Mouse (Mus musculus): ENCODE data around the gene Mok. TPM values are rescaled to one million over a fixed set of nuclear protein-coding genes. Genes with fewer than 3 reads are reported as not detected.

The Mok gene
- 0.51 and 0.63 TPM in 2 replicates for polyA plus RNA-seq (2016; fragmentation: Nextera tagmentation; extraction: Ambion mirVana)

- WGBS (ENCODE audit: insufficient replicate concordance), result under 1% methylated on average over 71 of the region's 71 CpGs
- ATAC-seq, result peak; percentile 40; the same call in 1 of the 2 replicates
- no peaks in the 10 kb centered on the region for H3K36me3 ChIP-seq
- no peak within 1 kb of the TSS for H3K27ac ChIP-seq
- H3K4me3 ChIP-seq, result peak within 1 kb of the TSS; percentile 74
- peak within 1 kb of the TSS; percentile 60 for H3K9ac ChIP-seq
- no peaks in the 10 kb centered on the region for H3K9me3 ChIP-seq (replicated peaks)
- H3K4me2 ChIP-seq, result peak within 1 kb of the TSS; percentile 80
- peaks cover 15% of the 10 kb centered on the region; the same call in 1 of the 2 replicates for H3K27me3 ChIP-seq (replicated peaks)
- peaks cover 37% of the 10 kb centered on the region for H3K4me1 ChIP-seq
These were observed at the start of gene Mok for GRCm38 (mm10) chr12:110840348-110841198. Gene Mok, minus strand, starts transcription at chr12:110840939.

GRCm38 (mm10) chr12:110889036-110890020, 48.6 kb upstream of the Mok start, which contains the start of the genes Cinp and Tecpr2:
Gene Cinp, minus strand, starts transcription at chr12:110889145.
Gene Tecpr2, plus strand, starts transcription at chr12:110889264.
- Histone ChIP-seq H3K27ac (peak within 1 kb of the TSS; percentile 96), H3K36me3 (peaks cover 15% of the 10 kb centered on the region), H3K4me2 (peak within 1 kb of the TSS; percentile 87), H3K27me3 (replicated peaks) (no peaks in the 10 kb centered on the region), H3K9ac (peak within 1 kb of the TSS; percentile 88), H3K9me3 (replicated peaks) (no peaks in the 10 kb centered on the region), H3K4me1 (peaks cover 76% of the 10 kb centered on the region), H3K4me3 (peak within 1 kb of the TSS; percentile 86)
- under 1% methylated on average over 69 of the region's 74 CpGs for WGBS (ENCODE audit: insufficient replicate concordance)
- peak; percentile 98 for ATAC-seq

- Histone ChIP-seq H3K4me2 (peak overlapping the region; percentile 87), H3K27ac (peak overlapping the region; percentile 70), H3K36me3 (peaks cover 22% of the 10 kb centered on the region), H3K4me3 (peak overlapping the region; percentile 86), H3K9me3 (replicated peaks) (no peaks in the 10 kb centered on the region), H3K27me3 (replicated peaks) (no peaks in the 10 kb centered on the region), H3K9ac (peak overlapping the region; percentile 88), H3K4me1 (peaks cover 69% of the 10 kb centered on the region)
- WGBS (ENCODE audit: insufficient replicate concordance), result 7% methylated on average over 25 of the region's 25 CpGs
- peak; percentile 30 for ATAC-seq
These were observed 47.9 kb upstream of the Mok start for GRCm38 (mm10) chr12:110888606-110889005.

GRCm38 (mm10) chr12:110888106-110888505, 47.4 kb upstream of the Mok start:
- WGBS (ENCODE audit: insufficient replicate concordance), result 18% methylated on average over 12 of the region's 12 CpGs
- Histone ChIP-seq H3K9ac (peak overlapping the region; percentile 88), H3K9me3 (replicated peaks) (no peaks in the 10 kb centered on the region), H3K27ac (peak overlapping the region; percentile 70), H3K36me3 (peaks cover 27% of the 10 kb centered on the region), H3K4me3 (peak overlapping the region; percentile 86), H3K27me3 (replicated peaks) (no peaks in the 10 kb centered on the region), H3K4me1 (peaks cover 66% of the 10 kb centered on the region), H3K4me2 (peak overlapping the region; percentile 87)
- no peak for ATAC-seq

GRCm38 (mm10) chr12:110885251-110885650, 44.5 kb upstream of the Mok start:
- Histone ChIP-seq H3K4me3 (no peak overlapping the region), H3K4me2 (no peak overlapping the region), H3K27ac (no peak overlapping the region), H3K4me1 (peaks cover 37% of the 10 kb centered on the region), H3K27me3 (replicated peaks) (no peaks in the 10 kb centered on the region), H3K9me3 (replicated peaks) (no peaks in the 10 kb centered on the region), H3K9ac (no peak overlapping the region), H3K36me3 (peaks cover 54% of the 10 kb centered on the region)
- no peak for ATAC-seq
- WGBS (ENCODE audit: insufficient replicate concordance), result 92% methylated on average over 2 of the region's 2 CpGs

- Histone ChIP-seq H3K9ac (no peak overlapping the region), H3K4me1 (peaks cover 20% of the 10 kb centered on the region), H3K27ac (no peak overlapping the region), H3K36me3 (peaks cover 76% of the 10 kb centered on the region), H3K27me3 (replicated peaks) (no peaks in the 10 kb centered on the region), H3K4me3 (no peak overlapping the region), H3K4me2 (no peak overlapping the region), H3K9me3 (replicated peaks) (no peaks in the 10 kb centered on the region)
- 84% methylated on average over 7 of the region's 7 CpGs for WGBS (ENCODE audit: insufficient replicate concordance)
- no peak for ATAC-seq
These were observed 41.6 kb upstream of the Mok start for GRCm38 (mm10) chr12:110882291-110882690.

GRCm38 (mm10) chr12:110875351-110875750, 34.6 kb upstream of the Mok start:
- peaks cover 93% of the 10 kb centered on the region for H3K36me3 ChIP-seq
- H3K4me2 ChIP-seq, result no peak overlapping the region
- no peak overlapping the region for H3K27ac ChIP-seq
- H3K9ac ChIP-seq, result no peak overlapping the region
- H3K9me3 ChIP-seq (replicated peaks), result no peaks in the 10 kb centered on the region
- no peaks in the 10 kb centered on the region for H3K27me3 ChIP-seq (replicated peaks)
- WGBS (ENCODE audit: insufficient replicate concordance), result 86% methylated on average over 2 of the region's 2 CpGs
- no peak overlapping the region for H3K4me3 ChIP-seq
- peaks cover 9% of the 10 kb centered on the region for H3K4me1 ChIP-seq
- no peak for ATAC-seq

- no peak overlapping the region for H3K4me3 ChIP-seq
- H3K9me3 ChIP-seq (replicated peaks), result no peaks in the 10 kb centered on the region
- H3K27ac ChIP-seq, result peak overlapping the region; percentile 37
- H3K9ac ChIP-seq, result no peak overlapping the region
- H3K36me3 ChIP-seq, result peaks cover 86% of the 10 kb centered on the region
- no peaks in the 10 kb centered on the region for H3K27me3 ChIP-seq (replicated peaks)
- H3K4me2 ChIP-seq, result no peak overlapping the region
- 77% methylated on average over 5 of the region's 5 CpGs for WGBS (ENCODE audit: insufficient replicate concordance)
- ATAC-seq, result no peak
- H3K4me1 ChIP-seq, result peaks cover 25% of the 10 kb centered on the region
These were observed 30.5 kb upstream of the Mok start for GRCm38 (mm10) chr12:110871247-110871646.

GRCm38 (mm10) chr12:110870107-110870506, 29.4 kb upstream of the Mok start:
- WGBS (ENCODE audit: insufficient replicate concordance), result 40% methylated on average over 4 of the region's 4 CpGs
- Histone ChIP-seq H3K27me3 (replicated peaks) (no peaks in the 10 kb centered on the region), H3K4me3 (no peak overlapping the region), H3K4me2 (peak overlapping the region; percentile 36), H3K36me3 (peaks cover 78% of the 10 kb centered on the region), H3K9ac (peak overlapping the region; percentile 40; the same call in 1 of the 2 replicates), H3K4me1 (peaks cover 31% of the 10 kb centered on the region), H3K27ac (peak overlapping the region; percentile 39), H3K9me3 (replicated peaks) (no peaks in the 10 kb centered on the region)
- ATAC-seq, result peak; percentile 78

GRCm38 (mm10) chr12:110865989-110866388, 25.2 kb upstream of the Mok start:
- no peak overlapping the region for H3K9ac ChIP-seq
- no peak overlapping the region for H3K4me2 ChIP-seq
- 80% methylated on average over 10 of the region's 10 CpGs for WGBS (ENCODE audit: insufficient replicate concordance)
- no peak overlapping the region for H3K4me3 ChIP-seq
- H3K27ac ChIP-seq, result peak overlapping the region; percentile 27; the same call in 1 of the 2 replicates
- H3K9me3 ChIP-seq (replicated peaks), result no peaks in the 10 kb centered on the region
- H3K27me3 ChIP-seq (replicated peaks), result no peaks in the 10 kb centered on the region
- H3K4me1 ChIP-seq, result peaks cover 29% of the 10 kb centered on the region
- ATAC-seq, result no peak
- H3K36me3 ChIP-seq, result peaks cover 51% of the 10 kb centered on the region

GRCm38 (mm10) chr12:110865571-110865970, 24.8 kb upstream of the Mok start:
- Histone ChIP-seq H3K4me1 (peaks cover 25% of the 10 kb centered on the region), H3K27ac (peak overlapping the region; percentile 27; the same call in 1 of the 2 replicates), H3K9ac (no peak overlapping the region), H3K36me3 (peaks cover 49% of the 10 kb centered on the region), H3K4me3 (no peak overlapping the region), H3K4me2 (no peak overlapping the region), H3K27me3 (replicated peaks) (no peaks in the 10 kb centered on the region), H3K9me3 (replicated peaks) (no peaks in the 10 kb centered on the region)
- 86% methylated on average over 5 of the region's 6 CpGs for WGBS (ENCODE audit: insufficient replicate concordance)
- no peak for ATAC-seq

Data from liver, embryonic 12.5 days (tissue).